Comparison of ENCODE assay signal across 10 mouse cellular contexts in the genomic region with DNA sequence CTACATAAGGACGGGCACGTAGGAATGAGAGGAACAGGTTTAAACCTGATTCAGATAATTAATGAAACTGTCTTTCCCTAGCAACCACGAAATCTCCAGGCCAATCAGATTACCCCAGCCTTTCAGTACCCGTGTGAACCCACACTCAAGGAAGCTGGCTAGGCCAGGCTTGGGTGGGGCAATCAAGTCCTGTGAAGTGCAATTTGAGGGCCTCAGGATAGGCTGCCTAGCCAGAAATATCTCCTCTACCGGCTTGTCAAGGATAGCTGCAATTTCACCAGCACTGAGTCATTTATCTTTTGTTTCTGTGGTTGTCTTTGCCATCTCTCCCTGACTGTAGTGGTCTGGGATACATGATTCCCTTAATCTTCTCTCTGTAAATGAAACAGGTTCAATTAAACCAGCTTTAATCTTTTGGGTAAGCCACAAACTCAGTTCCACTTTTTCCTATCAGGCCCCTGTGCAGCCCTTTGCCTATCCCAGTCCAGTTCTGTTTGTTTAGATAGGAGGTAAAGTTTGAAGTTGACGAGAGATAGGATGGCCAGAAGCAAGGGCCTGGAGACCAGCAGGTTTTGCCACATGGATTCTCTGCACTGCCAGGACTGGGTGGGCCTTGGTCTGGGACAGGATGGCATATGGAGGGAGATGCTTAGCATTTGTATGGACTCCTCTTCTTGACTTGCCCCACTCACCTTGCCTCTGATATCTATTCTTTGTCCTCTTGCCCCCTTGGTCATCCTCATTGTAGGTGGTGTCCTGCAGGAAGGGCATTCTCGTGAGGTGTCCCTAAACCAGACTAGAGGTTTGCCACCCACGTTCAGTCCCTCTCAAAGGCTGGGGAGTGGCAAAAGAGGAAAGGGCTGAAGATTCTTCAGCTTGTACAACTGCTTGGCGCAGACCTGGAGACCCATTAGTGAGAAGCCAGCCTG. TPM values are rescaled to one million over a fixed set of nuclear protein-coding genes. Genes with fewer than 3 reads are reported as not detected.
DNase-seq lines count a peak whose midpoint lies in the region; ATAC-seq and TF ChIP-seq lines count a peak whose summit lies in the region.
"Had no signal": no experiment of that assay in that cellular context is flagged by ENCODE, and none has a peak within 500 bp of the region (broad histone marks: within the 10 kb centered on the region; RNA-seq: fewer than 3 reads in every experiment).

No protein-coding gene starts in this region.

- H3K4me3 ChIP-seq in forebrain, postnatal 0 days (ENCODE audit: low read depth, low read length), result no peak overlapping the region
- H3K4me3 ChIP-seq in forebrain, embryonic 11.5 days (ENCODE audit: low read depth, low read length), result no peak overlapping the region
- no peak overlapping the region for H3K4me3 ChIP-seq in liver, embryonic 16.5 days (ENCODE audit: low read depth, low read length)
- no peak overlapping the region for H3K4me3 ChIP-seq in stomach, postnatal 0 days (ENCODE audit: low read depth, low read length)
- no peak overlapping the region for H3K4me3 ChIP-seq in forebrain, embryonic 10.5 days

- no peaks in the 10 kb centered on the region for H3K4me1 ChIP-seq in forebrain, postnatal 0 days (ENCODE audit: insufficient read depth)
- H3K4me1 ChIP-seq in forebrain, embryonic 11.5 days (replicated peaks; ENCODE audit: control insufficient read depth, insufficient read depth, low read length), result no peaks in the 10 kb centered on the region
- H3K4me1 ChIP-seq in liver, embryonic 16.5 days (ENCODE audit: control insufficient read depth, low read depth, low read length), result peaks cover 9% of the 10 kb centered on the region
- H3K4me1 ChIP-seq in stomach, postnatal 0 days (replicated peaks; ENCODE audit: control insufficient read depth, insufficient read depth), result peaks cover 4% of the 10 kb centered on the region; the same call in 1 of the 2 replicates
- H3K4me1 ChIP-seq in forebrain, embryonic 10.5 days, result 0 out of 2 replicates have a peak, but pooled peaks cover 2% of the 10 kb centered on the region

- peak; percentile 68 for ATAC-seq in forebrain, postnatal 0 days
- ATAC-seq in forebrain, embryonic 11.5 days (replicated peaks; ENCODE audit: low FRiP score), result no peak
- peak; percentile 32; the same call in 1 of the 2 replicates for ATAC-seq in liver, embryonic 16.5 days (ENCODE audit: low read depth)
- ATAC-seq in stomach, postnatal 0 days (ENCODE audit: low FRiP score, low TSS enrichment), result peak; percentile 84

- no peaks in the 10 kb centered on the region for H3K27me3 ChIP-seq in forebrain, postnatal 0 days (ENCODE audit: insufficient read depth, low read length)
- H3K27me3 ChIP-seq in forebrain, embryonic 11.5 days (ENCODE audit: control insufficient read depth, insufficient read depth, low read length), result no peaks in the 10 kb centered on the region
- no peaks in the 10 kb centered on the region for H3K27me3 ChIP-seq in liver, embryonic 16.5 days (ENCODE audit: control insufficient read depth, insufficient read depth, low read depth, low read length)
- H3K27me3 ChIP-seq in stomach, postnatal 0 days (ENCODE audit: control insufficient read depth, insufficient read depth, low read length), result no peaks in the 10 kb centered on the region
- H3K27me3 ChIP-seq in forebrain, embryonic 10.5 days (ENCODE audit: poor library complexity, severe bottlenecking), result no peaks in the 10 kb centered on the region

- no peak overlapping the region for H3K9ac ChIP-seq in forebrain, postnatal 0 days
- no peak overlapping the region for H3K9ac ChIP-seq in forebrain, embryonic 11.5 days (ENCODE audit: low read length)
- no peak overlapping the region for H3K9ac ChIP-seq in liver, embryonic 16.5 days (ENCODE audit: low read depth, low read length)
- H3K9ac ChIP-seq in stomach, postnatal 0 days (ENCODE audit: low read length), result no peak overlapping the region

- no peak overlapping the region for H3K4me2 ChIP-seq in forebrain, postnatal 0 days (ENCODE audit: low read depth)
- no peak overlapping the region for H3K4me2 ChIP-seq in forebrain, embryonic 11.5 days (ENCODE audit: low read depth, low read length, severe bottlenecking)
- no peak overlapping the region for H3K4me2 ChIP-seq in liver, embryonic 16.5 days (ENCODE audit: low read depth, low read length)
- no peak overlapping the region for H3K4me2 ChIP-seq in stomach, postnatal 0 days (replicated peaks; ENCODE audit: low read depth)
- H3K4me2 ChIP-seq: heart, embryonic 11.5 days had no signal

- peak; percentile 81 for TF ChIP-seq EP300 in stomach, postnatal 0 days (optimal IDR thresholded peaks at IDR 0.05)

- no peaks in the 10 kb centered on the region for H3K9me3 ChIP-seq in forebrain, postnatal 0 days (ENCODE audit: low read length)
- H3K9me3 ChIP-seq in forebrain, embryonic 11.5 days (ENCODE audit: control insufficient read depth, low read length), result no peaks in the 10 kb centered on the region
- H3K9me3 ChIP-seq in liver, embryonic 16.5 days (replicated peaks; ENCODE audit: control insufficient read depth, low read length), result no peaks in the 10 kb centered on the region
- no peaks in the 10 kb centered on the region for H3K9me3 ChIP-seq in stomach, postnatal 0 days (ENCODE audit: control insufficient read depth, low read length)
- H3K9me3 ChIP-seq in forebrain, embryonic 10.5 days, result no peaks in the 10 kb centered on the region

- peak; percentile 3 for DNase-seq in forebrain, postnatal 0 days
- DNase-seq in forebrain, embryonic 11.5 days (ENCODE audit: low spot score), result no peak
- DNase-seq in urinary bladder, postnatal 36 days (ENCODE audit: low spot score in 2 of 2), result peak; percentile 42 to 68
- no peak for DNase-seq in urinary bladder, adult 2 months (ENCODE audit: low spot score)
- peak; percentile 49 for DNase-seq in stomach, postnatal 0 days (ENCODE audit: low spot score)
- no peak for DNase-seq in spleen, adult 12 weeks (ENCODE audit: low spot score)
- DNase-seq in forebrain, embryonic 10.5 days (ENCODE audit: extremely low spot score, low spot score), result no peak
- DNase-seq: cerebellum, adult 11-12 months had no signal

- TF ChIP-seq CTCF in forebrain, postnatal 0 days (IDR thresholded peaks at IDR 0.05; ENCODE audit: low read depth), result no peak
- no peak for TF ChIP-seq CTCF in stomach, postnatal 0 days (IDR thresholded peaks at IDR 0.05; ENCODE audit: low read depth)

- no peak overlapping the region for H3K27ac ChIP-seq in forebrain, postnatal 0 days (ENCODE audit: low read depth, low read length)
- H3K27ac ChIP-seq in forebrain, embryonic 11.5 days (ENCODE audit: low read depth, low read length), result no peak overlapping the region
- no peak overlapping the region for H3K27ac ChIP-seq in liver, embryonic 16.5 days (ENCODE audit: low read length)
- peak overlapping the region; percentile 76 for H3K27ac ChIP-seq in stomach, postnatal 0 days (replicated peaks)
- no peak overlapping the region for H3K27ac ChIP-seq in forebrain, embryonic 10.5 days

- H3K36me3 ChIP-seq in forebrain, postnatal 0 days (ENCODE audit: insufficient read depth), result no peaks in the 10 kb centered on the region
- H3K36me3 ChIP-seq in forebrain, embryonic 11.5 days (ENCODE audit: control insufficient read depth, insufficient read depth, low read length), result no peaks in the 10 kb centered on the region
- H3K36me3 ChIP-seq in liver, embryonic 16.5 days (ENCODE audit: control insufficient read depth, insufficient read depth), result no peaks in the 10 kb centered on the region
- H3K36me3 ChIP-seq in stomach, postnatal 0 days (ENCODE audit: control insufficient read depth, insufficient read depth, low read length), result no peaks in the 10 kb centered on the region
- H3K36me3 ChIP-seq in forebrain, embryonic 10.5 days (replicated peaks), result no peaks in the 10 kb centered on the region

- 62% methylated on average over 9 of the region's 9 CpGs for WGBS in forebrain, postnatal 0 days
- whole genome bisulfite sequencing in forebrain, embryonic 11.5 days, result 65% methylated on average over 9 of the region's 9 CpGs
- WGBS in liver, embryonic 16.5 days (ENCODE audit: insufficient replicate concordance), result 29% methylated on average over 9 of the region's 9 CpGs
- WGBS in stomach, postnatal 0 days, result 43% methylated on average over 9 of the region's 9 CpGs
- WGBS in forebrain, embryonic 10.5 days, result 71% methylated on average over 9 of the region's 9 CpGs

RNA-seq across cellular contexts. Expression of a gene that starts 44.6 kb away (rescaled TPM):
- total RNA-seq in forebrain, postnatal 0 days (2014; rRNA removed), result 11.4 and 17.9 TPM in 2 replicates
- 3.2 and 3.9 TPM in 2 replicates for polyA plus RNA-seq in forebrain, postnatal 0 days (2015; fragmentation: Nextera tagmentation; extraction: Ambion mirVana)
- polyA plus RNA-seq in forebrain, embryonic 11.5 days (2014; fragmentation: Nextera tagmentation; extraction: Ambion mirVana), result 7.1 and 7.3 TPM in 2 replicates
- polyA plus RNA-seq in urinary bladder, adult 2 months (2012; rRNA removed), result 126 and 168 TPM in 2 replicates
- 3.1 TPM in 2 replicates for polyA plus RNA-seq in liver, embryonic 16.5 days (2015; fragmentation: Nextera tagmentation; extraction: Ambion mirVana)
- 86.6 and 103 TPM in 2 replicates for polyA plus RNA-seq in stomach, postnatal 0 days (2015; fragmentation: Nextera tagmentation; extraction: Ambion mirVana)
- polyA plus RNA-seq in forebrain, embryonic 10.5 days (2016; fragmentation: Nextera tagmentation; extraction: Ambion mirVana), result 6.5 and 7.1 TPM in 2 replicates

RNA-seq across cellular contexts. Expression of a gene that starts 54.1 kb away (rescaled TPM):
- total RNA-seq in forebrain, postnatal 0 days (2014; rRNA removed), result not detected in 2 replicates
- not detected in 2 replicates for polyA plus RNA-seq in forebrain, postnatal 0 days (2015; fragmentation: Nextera tagmentation; extraction: Ambion mirVana)
- polyA plus RNA-seq in forebrain, embryonic 11.5 days (2014; fragmentation: Nextera tagmentation; extraction: Ambion mirVana), result not detected in 2 replicates
- polyA plus RNA-seq in urinary bladder, adult 2 months (2012; rRNA removed), result 0.23 TPM in 1 of 2 replicates, not detected in the other
- not detected in 2 replicates for polyA plus RNA-seq in liver, embryonic 16.5 days (2015; fragmentation: Nextera tagmentation; extraction: Ambion mirVana)
- polyA plus RNA-seq in stomach, postnatal 0 days (2015; fragmentation: Nextera tagmentation; extraction: Ambion mirVana), result 10.8 and 12.6 TPM in 2 replicates
- not detected in 2 replicates for polyA plus RNA-seq in forebrain, embryonic 10.5 days (2016; fragmentation: Nextera tagmentation; extraction: Ambion mirVana)
- polyA plus RNA-seq: heart, embryonic 11.5 days had no signal

Comparison
In these comparisons a context has a peak if more than half of its experiments do, and no peak if none do; other contexts are left out.
1. DNase-seq: peak in forebrain, postnatal 0 days (single experiment), urinary bladder, postnatal 36 days (2 of 2) and stomach, postnatal 0 days (single experiment); none in forebrain, embryonic 11.5 days (single experiment), urinary bladder, adult 2 months (single experiment), spleen, adult 12 weeks (single experiment) and forebrain, embryonic 10.5 days (single experiment).
2. RNA of a gene that starts 44.6 kb away (polyA plus RNA-seq): 126 to 168 TPM in urinary bladder, adult 2 months and 86.6 to 103 TPM in stomach, postnatal 0 days; 7.1 to 7.3 TPM in forebrain, embryonic 11.5 days, 6.5 to 7.1 TPM in forebrain, embryonic 10.5 days, 3.2 to 3.9 TPM in forebrain, postnatal 0 days and 3.1 TPM in liver, embryonic 16.5 days; every median in the first group is over 10 times any median in the second.